Mouse (Mus musculus) hindbrain, embryonic 12.5 days (tissue): ENCODE measurements around the gene Lamtor5. TPM values are rescaled to one million over a fixed set of nuclear protein-coding genes. Genes with fewer than 3 reads are reported as not detected.

ENCODE experiments used
- ATAC-seq: fragments of 200-750 bp; cut with Nextera tagmentation; 2 replicates; pipeline ENCODE4 v1.8.0; 2017; ENCODE audit warnings: moderate TSS enrichment; ENCODE audit not compliant: low FRiP score
- H3K27ac ChIP-seq: fragments of 300-500 bp; sonication (generic); 2 replicates; pipeline ENCODE4 v1.5.1; 2016; ENCODE audit warnings: mild to moderate bottlenecking
- H3K27me3 ChIP-seq: fragments of 300-500 bp; sonication (generic); 2 replicates; pipeline ENCODE4 v1.6.1; 2016; ENCODE audit warnings: mild to moderate bottlenecking
- H3K36me3 ChIP-seq: fragments of 300-500 bp; sonication (generic); 2 replicates; pipeline ENCODE4 v1.6.1; 2016; ENCODE audit warnings: mild to moderate bottlenecking
- H3K4me1 ChIP-seq: fragments of 300-500 bp; sonication (generic); 2 replicates; pipeline ENCODE4 v1.6.1; 2016
- H3K4me2 ChIP-seq: fragments of 300-500 bp; sonication (generic); replicated peaks from 2 replicates; pipeline ENCODE4 v1.6.1; 2016; ENCODE audit warnings: mild to moderate bottlenecking
- H3K4me3 ChIP-seq: fragments of 300-500 bp; sonication (generic); 2 replicates; pipeline ENCODE4 v1.5.1; 2016; ENCODE audit warnings: mild to moderate bottlenecking
- H3K9ac ChIP-seq: fragments of 300-500 bp; sonication (generic); 2 replicates; pipeline ENCODE4 v1.6.1; 2016; ENCODE audit warnings: mild to moderate bottlenecking, moderate library complexity
- H3K9me3 ChIP-seq: fragments of 300-500 bp; sonication (generic); replicated peaks from 2 replicates; pipeline ENCODE4 v1.6.1; 2016; ENCODE audit warnings: mild to moderate bottlenecking
- WGBS: fragments of 180-500 bp; shearing (Covaris S2); methylation state at CpG from one replicate; pipeline ENCODE4 v1.1.7; 2016; 5-methylcytosine and 5-hydroxymethylcytosine counted together
- polyA plus RNA-seq: library from polyadenylated mRNA; unstranded; fragments of >200 nt; fragmentation: Nextera tagmentation; extraction: Ambion mirVana; gene quantifications from 2 replicates; pipeline ENCODE4 v1.2.1, GENCODE M21; 2016

Gene Lamtor5
- polyA plus RNA-seq, 1 experiment from 2014 or later, result 177 TPM

GRCm38 (mm10) chr3:107330503-107331424 lies 52.1 kb downstream of the Lamtor5 start:
- 81% methylated on average over 28 of the region's 28 CpGs for WGBS

GRCm38 (mm10) chr3:107331746-107332126 lies 53.1 kb downstream of the Lamtor5 start:
- no peaks in the 10 kb centered on the region for H3K9me3 ChIP-seq
- H3K9ac ChIP-seq, result peak overlapping the region; percentile 88
- peaks cover 35% of the 10 kb centered on the region for H3K4me1 ChIP-seq
- no peaks in the 10 kb centered on the region for H3K27me3 ChIP-seq
- WGBS, result 29% methylated on average over 17 of the region's 17 CpGs
- peak overlapping the region; percentile 92 for H3K4me3 ChIP-seq
- peak overlapping the region; percentile 89 for H3K4me2 ChIP-seq
- H3K36me3 ChIP-seq, result peaks cover 18% of the 10 kb centered on the region
- H3K27ac ChIP-seq, result 0 out of 2 replicates have a peak overlapping the region, but pooled peaks have one; percentile 92
- no peak for ATAC-seq

More at GRCm38 (mm10) chr3:107330503-107331424, 52.1 kb downstream of the Lamtor5 start:
- no peak overlapping the region for H3K27ac ChIP-seq
- peaks cover 21% of the 10 kb centered on the region for H3K36me3 ChIP-seq
- H3K27me3 ChIP-seq, result no peaks in the 10 kb centered on the region
- peak overlapping the region; percentile 88 for H3K9ac ChIP-seq
- peak overlapping the region; percentile 89 for H3K4me2 ChIP-seq
- H3K4me1 ChIP-seq, result peaks cover 38% of the 10 kb centered on the region
- no peaks in the 10 kb centered on the region for H3K9me3 ChIP-seq
- H3K4me3 ChIP-seq, result peak overlapping the region; percentile 92
- ATAC-seq, result no peak

- WGBS, result under 1% methylated on average over 75 of the region's 75 CpGs
- peak overlapping the region; percentile 88 for H3K9ac ChIP-seq
- peak overlapping the region; percentile 92 for H3K27ac ChIP-seq
- ATAC-seq, result peak; percentile 3; the same call in 1 of the 2 replicates
- H3K9me3 ChIP-seq, result no peaks in the 10 kb centered on the region
- H3K4me3 ChIP-seq, result peak overlapping the region; percentile 92
- H3K27me3 ChIP-seq, result no peaks in the 10 kb centered on the region
- H3K36me3 ChIP-seq, result peaks cover 18% of the 10 kb centered on the region
- H3K4me1 ChIP-seq, result peaks cover 35% of the 10 kb centered on the region
- peak overlapping the region; percentile 89 for H3K4me2 ChIP-seq
Observed at GRCm38 (mm10) chr3:107332127-107332959, 53.7 kb downstream of the Lamtor5 start.

GRCm38 (mm10) chr3:107332960-107333380 lies 54.3 kb downstream of the Lamtor5 start:
- Histone ChIP-seq H3K4me2 (peak overlapping the region; percentile 89), H3K9me3 (no peaks in the 10 kb centered on the region), H3K9ac (peak overlapping the region; percentile 88), H3K4me1 (peaks cover 33% of the 10 kb centered on the region), H3K4me3 (peak overlapping the region; percentile 92), H3K27me3 (no peaks in the 10 kb centered on the region), H3K36me3 (peaks cover 18% of the 10 kb centered on the region), H3K27ac (peak overlapping the region; percentile 97)
- under 1% methylated on average over 37 of the region's 37 CpGs for WGBS
- peak; percentile 98 for ATAC-seq

Other genes starting within 250 kb of the Lamtor5 start
- gene Kcna3, start 242.7 kb upstream of the Lamtor5 start, polyA plus RNA-seq, result 8.1 and 8.3 TPM in 2 replicates
- gene Kcna2, start 177.7 kb upstream of the Lamtor5 start, polyA plus RNA-seq, result 0.57 and 0.67 TPM in 2 replicates
- gene Kcna10, start 95.8 kb upstream of the Lamtor5 start, polyA plus RNA-seq, result not detected in 2 replicates
- gene Cym, start 57.1 kb upstream of the Lamtor5 start, polyA plus RNA-seq, result not detected in 2 replicates
- gene A630076J17Rik, start 48.2 kb upstream of the Lamtor5 start, polyA plus RNA-seq, result not detected in 2 replicates
- gene Prok1, start 39.2 kb upstream of the Lamtor5 start, polyA plus RNA-seq, result not detected in 2 replicates
- 5.4 and 5.5 TPM in 2 replicates for gene Slc16a4, start 12.4 kb downstream of the Lamtor5 start, polyA plus RNA-seq
- gene Rbm15, start 54.8 kb downstream of the Lamtor5 start, polyA plus RNA-seq, result 14.2 and 15.3 TPM in 2 replicates
- 0.71 and 0.73 TPM in 2 replicates for gene Kcnc4, start 180.7 kb downstream of the Lamtor5 start, polyA plus RNA-seq
- gene Slc6a17, start 239.2 kb downstream of the Lamtor5 start, polyA plus RNA-seq, result 5.6 and 5.7 TPM in 2 replicates